Mouse (Mus musculus) stomach, postnatal 0 days (tissue): ENCODE results near the gene Mast2. TPM values are rescaled to one million over a fixed set of nuclear protein-coding genes. Genes with fewer than 3 reads are reported as not detected.

Experiments used
- ATAC-seq: fragments of 200-750 bp; cut with Nextera tagmentation; 2 replicates; pipeline ENCODE4 v1.8.0; 2017; ENCODE audit not compliant: low FRiP score, low TSS enrichment
- DNase-seq: peaks from one replicate; pipeline ENCODE4 v3.0.0-alpha.2; 2016; ENCODE audit warnings: low spot score
- H3K27ac ChIP-seq: fragments of 300-500 bp; sonication (generic); replicated peaks from 2 replicates; pipeline ENCODE4 v1.5.1; 2014; ENCODE audit warnings: mild to moderate bottlenecking, control low read depth
- H3K27me3 ChIP-seq: fragments of 300-500 bp; sonication (generic); 2 replicates; pipeline ENCODE4 v1.6.1; 2014; ENCODE audit warnings: low read length; ENCODE audit not compliant: control insufficient read depth, insufficient read depth
- H3K36me3 ChIP-seq: fragments of 300-500 bp; sonication (generic); 2 replicates; pipeline ENCODE4 v1.6.1; 2014; ENCODE audit warnings: low read length, mixed read lengths; ENCODE audit not compliant: control insufficient read depth, insufficient read depth
- H3K4me1 ChIP-seq: fragments of 300-500 bp; sonication (generic); replicated peaks from 2 replicates; pipeline ENCODE4 v1.6.1; 2014; ENCODE audit warnings: antibody characterized with exemption; ENCODE audit not compliant: control insufficient read depth, insufficient read depth
- H3K4me2 ChIP-seq: fragments of 300-500 bp; sonication (generic); replicated peaks from 2 replicates; pipeline ENCODE4 v1.6.1; 2014; ENCODE audit warnings: low read depth, mild to moderate bottlenecking, control low read depth, moderate library complexity
- H3K4me3 ChIP-seq: fragments of 300-500 bp; sonication (generic); 2 replicates; pipeline ENCODE4 v1.5.1; 2014; ENCODE audit warnings: low read depth, low read length, control low read depth
- H3K9ac ChIP-seq: fragments of 300-500 bp; sonication (generic); 2 replicates; pipeline ENCODE4 v1.6.1; 2014; ENCODE audit warnings: mild to moderate bottlenecking, low read length, control low read depth, mixed read lengths
- H3K9me3 ChIP-seq: fragments of 300-500 bp; sonication (generic); 2 replicates; pipeline ENCODE4 v1.6.1; 2016; ENCODE audit warnings: low read length; ENCODE audit not compliant: control insufficient read depth
- CTCF ChIP-seq: IDR thresholded peaks from 2 replicates; pipeline ENCODE4 v1.5.1; 2016; ENCODE audit warnings: antibody characterized with exemption, low read depth, mild to moderate bottlenecking, moderate library complexity
- EP300 ChIP-seq: optimal IDR thresholded peaks from 2 replicates; pipeline ENCODE3; 2016; ENCODE audit warnings: antibody characterized with exemption
- WGBS: fragments of 180-500 bp; shearing (Covaris S2); extraction: QIAGEN DNeasy Blood & Tissue Kit; methylation state at CpG from one replicate; pipeline ENCODE4 v1.1.7; 2014; 5-methylcytosine and 5-hydroxymethylcytosine counted together
- polyA plus RNA-seq: library from polyadenylated mRNA; unstranded; fragments of >200 nt; fragmentation: Nextera tagmentation; extraction: Ambion mirVana; gene quantifications from 2 replicates; pipeline ENCODE4 v1.2.1, GENCODE M21; 2015

The Mast2 gene
- polyA plus RNA-seq, 1 experiment from 2014 or later, result 5.1 TPM

DNA sequence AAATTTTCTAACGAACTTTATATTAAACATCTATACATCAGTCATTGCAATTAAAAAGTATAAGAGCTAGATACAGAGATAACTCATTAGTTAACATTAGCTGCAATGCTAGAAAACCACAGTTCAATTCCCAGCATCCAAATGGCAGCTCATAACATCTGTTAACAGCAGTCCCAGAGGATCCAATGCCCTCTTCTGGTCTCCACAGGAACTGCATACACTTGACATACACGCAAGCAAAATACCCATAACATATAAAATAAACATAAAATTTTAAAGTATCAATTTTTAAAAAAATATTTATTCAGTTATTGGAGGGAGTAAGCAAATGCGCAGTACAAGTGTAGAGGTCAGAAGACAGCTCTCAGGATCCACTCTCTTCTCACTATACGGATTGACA lies 28.4 kb downstream of the Mast2 start:
- Histone ChIP-seq H3K4me2 (no peak overlapping the region), H3K9me3 (no peaks in the 10 kb centered on the region), H3K27me3 (no peaks in the 10 kb centered on the region), H3K36me3 (no peaks in the 10 kb centered on the region), H3K4me3 (no peak overlapping the region), H3K27ac (no peak overlapping the region), H3K4me1 (no peaks in the 10 kb centered on the region), H3K9ac (no peak overlapping the region)
- 97% methylated on average over 4 of the region's 4 CpGs for WGBS
- DNase-seq, result no peak
- TF ChIP-seq CTCF (peak; percentile 55), EP300 (no peak)
- no peak for ATAC-seq

DNA sequence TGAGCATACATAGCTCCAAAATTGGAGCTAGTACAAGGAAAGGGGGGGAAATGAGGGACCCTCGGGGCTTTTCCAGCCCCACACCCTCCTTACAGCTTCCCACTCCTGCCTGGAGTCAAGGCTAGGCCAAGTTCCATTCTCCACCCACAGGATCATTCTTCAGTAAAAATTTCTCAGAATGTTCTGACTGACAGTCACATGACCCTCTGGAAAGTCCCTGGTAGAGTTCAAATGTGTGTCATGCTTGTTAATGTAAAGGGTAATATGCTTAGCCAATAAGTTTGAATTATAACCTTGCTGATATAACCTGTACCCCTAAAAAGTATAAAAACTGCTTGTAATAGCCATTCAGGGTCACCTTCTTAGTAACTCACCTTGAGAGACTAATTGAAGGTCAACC lies 41.8 kb downstream of the Mast2 start:
- no peak overlapping the region for H3K4me3 ChIP-seq
- no peaks in the 10 kb centered on the region for H3K9me3 ChIP-seq
- no peaks in the 10 kb centered on the region for H3K4me1 ChIP-seq
- 90% methylated on average over 1 of the region's 1 CpGs for WGBS
- no peak for TF ChIP-seq CTCF
- TF ChIP-seq EP300, result no peak
- no peaks in the 10 kb centered on the region for H3K27me3 ChIP-seq
- no peak overlapping the region for H3K27ac ChIP-seq
- no peak for DNase-seq
- no peak overlapping the region for H3K4me2 ChIP-seq
- ATAC-seq, result no peak
- no peak overlapping the region for H3K9ac ChIP-seq
- H3K36me3 ChIP-seq, result no peaks in the 10 kb centered on the region

DNA sequence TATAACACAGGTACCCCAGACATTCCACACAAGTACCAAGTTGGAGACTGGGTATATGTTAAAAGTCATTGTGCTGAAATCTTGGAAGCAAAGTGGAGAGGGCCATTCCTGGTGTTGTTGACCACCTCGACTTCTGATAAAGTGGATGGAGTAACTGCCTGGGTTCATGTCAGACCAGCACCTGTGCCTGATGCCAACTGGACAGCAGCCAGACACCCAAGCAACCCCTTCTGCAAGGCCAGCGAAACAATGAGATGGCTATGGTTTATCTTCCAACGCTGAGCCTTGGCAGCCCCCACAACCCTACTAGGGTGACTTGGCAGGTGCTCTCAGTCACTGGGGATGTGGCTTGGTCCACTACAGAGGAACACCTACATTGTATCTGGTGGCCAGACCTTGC lies 42.8 kb downstream of the Mast2 start:
- TF ChIP-seq EP300, result no peak
- TF ChIP-seq CTCF, result no peak
- no peak overlapping the region for H3K4me2 ChIP-seq
- H3K4me1 ChIP-seq, result no peaks in the 10 kb centered on the region
- H3K9ac ChIP-seq, result no peak overlapping the region
- H3K36me3 ChIP-seq, result no peaks in the 10 kb centered on the region
- no peak overlapping the region for H3K4me3 ChIP-seq
- no peak for ATAC-seq
- 94% methylated on average over 3 of the region's 3 CpGs for WGBS
- no peak for DNase-seq
- H3K9me3 ChIP-seq, result no peaks in the 10 kb centered on the region
- H3K27ac ChIP-seq, result no peak overlapping the region
- no peaks in the 10 kb centered on the region for H3K27me3 ChIP-seq

DNA sequence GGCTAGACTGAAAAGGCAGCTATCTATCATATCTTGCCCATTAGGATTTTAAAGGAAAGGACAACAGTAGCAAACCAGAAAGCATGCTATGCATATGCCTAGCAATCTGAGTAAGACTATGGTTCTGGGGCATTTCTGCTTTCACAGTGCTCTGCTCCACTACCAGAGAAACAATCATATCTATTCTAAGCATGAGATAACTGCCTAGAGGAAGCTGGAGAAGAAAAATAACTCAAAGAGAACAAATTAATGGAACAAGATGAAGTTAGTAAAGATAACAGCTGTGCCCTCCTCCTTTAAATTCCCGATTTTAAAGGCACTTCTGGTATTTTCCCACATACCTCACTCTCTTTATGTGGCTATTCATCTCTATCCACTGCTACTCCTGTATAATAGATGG lies 51.0 kb downstream of the Mast2 start:
- ATAC-seq, result no peak
- no peak for TF ChIP-seq CTCF
- TF ChIP-seq EP300, result no peak
- no peaks in the 10 kb centered on the region for H3K36me3 ChIP-seq
- H3K27ac ChIP-seq, result peak overlapping the region; percentile 45; the same call in 1 of the 2 replicates
- H3K4me3 ChIP-seq, result no peak overlapping the region
- H3K4me2 ChIP-seq, result no peak overlapping the region
- DNase-seq, result no peak
- H3K9me3 ChIP-seq, result no peaks in the 10 kb centered on the region
- no peaks in the 10 kb centered on the region for H3K4me1 ChIP-seq
- no peaks in the 10 kb centered on the region for H3K27me3 ChIP-seq
- no peak overlapping the region for H3K9ac ChIP-seq
- WGBS, result 10% methylated on average over 1 of the region's 1 CpGs

DNA sequence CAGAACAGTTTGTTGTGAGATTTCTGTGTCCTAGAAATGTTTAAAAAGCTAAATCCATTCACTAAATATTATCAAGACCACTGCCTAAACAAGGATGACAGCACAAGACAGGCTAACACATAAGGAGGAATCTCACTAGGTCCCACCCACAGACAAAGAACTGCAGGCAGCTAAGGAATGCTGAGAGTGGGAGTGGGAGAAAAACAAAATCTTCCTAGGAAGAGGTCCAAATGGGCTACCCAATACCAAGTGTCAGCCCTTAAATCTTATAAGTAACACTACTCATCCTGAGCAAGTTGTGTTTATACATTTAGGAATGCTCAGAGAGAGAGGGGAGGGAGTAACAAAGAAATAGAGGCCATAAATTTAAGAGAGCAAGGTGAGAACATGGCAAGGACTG lies 52.6 kb downstream of the Mast2 start:
- TF ChIP-seq CTCF, result no peak
- no peak for TF ChIP-seq EP300
- H3K9ac ChIP-seq, result no peak overlapping the region
- H3K27me3 ChIP-seq, result no peaks in the 10 kb centered on the region
- no peaks in the 10 kb centered on the region for H3K36me3 ChIP-seq
- H3K9me3 ChIP-seq, result no peaks in the 10 kb centered on the region
- H3K4me2 ChIP-seq, result no peak overlapping the region
- H3K4me1 ChIP-seq, result no peaks in the 10 kb centered on the region
- DNase-seq, result no peak
- ATAC-seq, result no peak
- H3K27ac ChIP-seq, result no peak overlapping the region
- no peak overlapping the region for H3K4me3 ChIP-seq

DNA sequence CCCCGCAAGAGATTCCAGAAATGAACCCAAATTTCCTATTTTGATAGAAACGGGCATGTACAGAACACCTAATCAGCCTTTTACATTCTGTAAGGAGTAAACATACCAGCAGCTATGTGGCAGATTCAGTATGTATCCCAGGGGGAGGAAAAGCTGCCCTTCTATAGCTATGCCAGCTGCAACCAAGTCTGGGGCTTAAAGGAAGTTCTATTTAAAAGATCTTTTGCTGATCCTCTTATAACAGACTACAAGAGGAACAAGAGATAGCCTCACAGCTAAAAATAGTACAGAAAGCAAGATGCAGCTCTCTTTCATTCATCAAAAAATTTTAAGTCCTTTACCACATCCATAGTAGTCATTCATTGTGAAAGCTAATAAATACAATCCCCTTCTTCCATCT lies 57.3 kb downstream of the Mast2 start:
- no peak overlapping the region for H3K9ac ChIP-seq
- no peak overlapping the region for H3K4me3 ChIP-seq
- no peaks in the 10 kb centered on the region for H3K36me3 ChIP-seq
- no peak for TF ChIP-seq CTCF
- TF ChIP-seq EP300, result no peak
- no peak overlapping the region for H3K4me2 ChIP-seq
- H3K9me3 ChIP-seq, result no peaks in the 10 kb centered on the region
- H3K4me1 ChIP-seq, result no peaks in the 10 kb centered on the region
- no peak for DNase-seq
- ATAC-seq, result no peak
- 82% methylated on average over 2 of the region's 2 CpGs for WGBS
- H3K27ac ChIP-seq, result no peak overlapping the region
- no peaks in the 10 kb centered on the region for H3K27me3 ChIP-seq
